ENCODE assay signal across 14 mouse cellular contexts in the genomic region with DNA sequence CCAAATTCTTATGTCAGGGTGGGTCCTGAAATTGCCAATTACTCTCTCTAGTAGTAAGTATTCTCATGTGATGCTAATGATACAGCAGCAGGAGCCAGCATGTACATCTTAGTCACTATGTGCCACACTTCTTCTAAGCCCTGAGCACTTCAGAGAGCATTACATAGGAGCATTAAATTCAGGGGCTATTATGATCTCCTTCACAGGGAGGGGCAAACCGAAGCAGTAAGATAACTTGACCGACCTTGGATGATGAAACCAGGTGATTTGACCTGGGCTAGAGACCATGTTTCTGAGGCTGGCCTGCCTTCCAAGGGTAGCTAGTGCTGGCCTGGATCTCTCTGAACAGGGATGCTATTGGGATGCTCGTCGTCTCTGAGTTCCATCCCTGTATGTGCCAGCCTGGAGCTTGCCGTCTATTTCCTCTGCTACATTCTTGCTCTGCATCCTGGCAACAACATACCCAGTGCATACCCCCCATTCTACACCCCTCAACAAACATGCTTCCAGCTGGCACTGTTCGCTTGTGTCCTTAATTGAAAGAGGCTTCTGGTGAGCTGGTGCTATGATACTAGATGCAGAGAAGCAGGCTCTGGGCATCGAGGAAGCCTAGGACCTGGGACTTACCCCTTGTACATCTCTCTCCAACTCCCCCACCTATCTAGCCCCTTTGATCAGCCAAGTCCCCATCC.
A peak's percentile ranks its signal among the peaks of the same experiment; 100 is the strongest.
DNase-seq lines count a peak whose midpoint lies in the region; ATAC-seq and TF ChIP-seq lines count a peak whose summit lies in the region.
"Had no signal": no experiment of that assay in that cellular context is flagged by ENCODE, and none has a peak within 500 bp of the region (broad histone marks: within the 10 kb centered on the region; RNA-seq: fewer than 3 reads in every experiment).

No protein-coding gene starts in this region.

- ATAC-seq in forebrain, embryonic 13.5 days: peak; percentile 42
- ATAC-seq in hindbrain, postnatal 0 days: peak; percentile 67
- peak; percentile 51 for ATAC-seq in neural tube, embryonic 11.5 days (ENCODE audit: insufficient read depth, low FRiP score, low TSS enrichment)

- WGBS in forebrain, embryonic 13.5 days: 2% methylated on average over 7 of the region's 7 CpGs
- WGBS in hindbrain, postnatal 0 days: 7% methylated on average over 7 of the region's 7 CpGs
- WGBS in neural tube, embryonic 11.5 days: 38% methylated on average over 7 of the region's 7 CpGs

- DNase-seq in gastrocnemius, adult 2 months: no peak
- no peak for DNase-seq in gastrocnemius, postnatal 4 days (ENCODE audit: low spot score in 2 of 2)
- peak; percentile 73 for DNase-seq in hindbrain, postnatal 0 days (ENCODE audit: low spot score)
- no peak for DNase-seq in neural tube, embryonic 11.5 days (ENCODE audit: low spot score)
- DNase-seq in left cerebral cortex, postnatal 14 days (ENCODE audit: low spot score in 2 of 2): no peak
- DNase-seq in lung, postnatal 10 days: no peak
- DNase-seq in layer of hippocampus, adult 18-20 months (ENCODE audit: low spot score in 2 of 2): no peak
- DNase-seq: cerebellum, postnatal 36 days; gastrocnemius, postnatal 36 days; kidney, adult 11 months; lung, embryonic 14.5 days; thymus, postnatal 14 days had no signal

- peaks cover 88% of the 10 kb centered on the region for H3K4me1 ChIP-seq in forebrain, embryonic 13.5 days
- H3K4me1 ChIP-seq in hindbrain, postnatal 0 days (ENCODE audit: insufficient read depth, low read length): peaks cover 40% of the 10 kb centered on the region
- peaks cover 43% of the 10 kb centered on the region for H3K4me1 ChIP-seq in neural tube, embryonic 11.5 days (ENCODE audit: control insufficient read depth, insufficient read depth, low read length)

- H3K4me2 ChIP-seq in forebrain, embryonic 13.5 days: peak overlapping the region; percentile 67
- peak overlapping the region; percentile 30 for H3K4me2 ChIP-seq in hindbrain, postnatal 0 days (ENCODE audit: low read depth, low read length)
- H3K4me2 ChIP-seq in neural tube, embryonic 11.5 days (ENCODE audit: low read depth): peak overlapping the region; percentile 39
- H3K4me2 ChIP-seq: lung, embryonic 14.5 days had no signal

- H3K9ac ChIP-seq in forebrain, embryonic 13.5 days: peak overlapping the region; percentile 71
- H3K9ac ChIP-seq in hindbrain, postnatal 0 days (replicated peaks; ENCODE audit: low read length): no peak overlapping the region
- peak overlapping the region; percentile 62 for H3K9ac ChIP-seq in neural tube, embryonic 11.5 days (ENCODE audit: low read length)
- H3K9ac ChIP-seq: lung, embryonic 14.5 days had no signal

- H3K36me3 ChIP-seq in forebrain, embryonic 13.5 days (ENCODE audit: poor library complexity, severe bottlenecking): peaks cover 35% of the 10 kb centered on the region
- peaks cover 17% of the 10 kb centered on the region for H3K36me3 ChIP-seq in hindbrain, postnatal 0 days (ENCODE audit: insufficient read depth, low read length)
- peaks cover 16% of the 10 kb centered on the region for H3K36me3 ChIP-seq in neural tube, embryonic 11.5 days (ENCODE audit: control insufficient read depth, insufficient read depth, low read length)
- H3K36me3 ChIP-seq: G1E had no signal

- no peak for TF ChIP-seq CTCF in gastrocnemius, adult 2 months (IDR thresholded peaks at IDR 0.05)
- TF ChIP-seq CTCF in hindbrain, postnatal 0 days (IDR thresholded peaks at IDR 0.05; ENCODE audit: low read depth): no peak

- H3K9me3 ChIP-seq in forebrain, embryonic 13.5 days (replicated peaks): no peaks in the 10 kb centered on the region
- no peaks in the 10 kb centered on the region for H3K9me3 ChIP-seq in hindbrain, postnatal 0 days (ENCODE audit: low read length)
- no peaks in the 10 kb centered on the region for H3K9me3 ChIP-seq in neural tube, embryonic 11.5 days (ENCODE audit: control insufficient read depth, low read length)

- intact Hi-C loops in gastrocnemius, adult 2 months (cut with DNase I): loop anchor here (5.0 kb wide), 1 partner anchor 44 kb away; no protein-coding TSS in a partner anchor
- intact Hi-C loops in left cerebral cortex, postnatal 14 days (cut with DNase I): no loop called here

- 0 out of 2 replicates have a peak overlapping the region, but pooled peaks have one; percentile 3 for H3K27ac ChIP-seq in gastrocnemius, adult 2 months
- H3K27ac ChIP-seq in forebrain, embryonic 13.5 days: peak overlapping the region; percentile 95
- peak overlapping the region; percentile 65 for H3K27ac ChIP-seq in hindbrain, postnatal 0 days
- peak overlapping the region; percentile 89 for H3K27ac ChIP-seq in neural tube, embryonic 11.5 days (ENCODE audit: low read depth, low read length)

- no peaks in the 10 kb centered on the region for H3K27me3 ChIP-seq in forebrain, embryonic 13.5 days
- H3K27me3 ChIP-seq in hindbrain, postnatal 0 days (ENCODE audit: insufficient read depth, low read length): no peaks in the 10 kb centered on the region
- no peaks in the 10 kb centered on the region for H3K27me3 ChIP-seq in neural tube, embryonic 11.5 days (ENCODE audit: control insufficient read depth, insufficient read depth, low read length)

- H3K4me3 ChIP-seq in gastrocnemius, adult 2 months: no peak overlapping the region
- H3K4me3 ChIP-seq in forebrain, embryonic 13.5 days: peak overlapping the region; percentile 44
- no peak overlapping the region for H3K4me3 ChIP-seq in hindbrain, postnatal 0 days (ENCODE audit: low read length)
- peak overlapping the region; percentile 39 for H3K4me3 ChIP-seq in neural tube, embryonic 11.5 days (ENCODE audit: low read depth, low read length)

Comparison
In these comparisons a context has a peak if more than half of its experiments do, and no peak if none do; other contexts are left out.
1. H3K27ac ChIP-seq: peak in every context shown above with its lines; median percentile 95 in forebrain, embryonic 13.5 days; 89 in neural tube, embryonic 11.5 days; 65 in hindbrain, postnatal 0 days; 3 in gastrocnemius, adult 2 months.
2. H3K4me3 ChIP-seq: peak in forebrain, embryonic 13.5 days (single experiment) and neural tube, embryonic 11.5 days (single experiment); none in gastrocnemius, adult 2 months (single experiment) and hindbrain, postnatal 0 days (single experiment).
3. Peak in every context shown above with its lines, with median percentiles within 50 percentile points of each other: ATAC-seq and H3K4me2 ChIP-seq.